10 mouse cellular contexts compared by ENCODE assay signal in genomic region chr6:124683591-124684417, GRCm38 (mm10). TPM values are rescaled to one million over a fixed set of nuclear protein-coding genes. Genes with fewer than 3 reads are reported as not detected.
A peak's percentile ranks its signal among the peaks of the same experiment; 100 is the strongest.
DNase-seq lines count a peak whose midpoint lies in the region; ATAC-seq and TF ChIP-seq lines count a peak whose summit lies in the region.
"Had no signal": no experiment of that assay in that cellular context is flagged by ENCODE, and none has a peak within 500 bp of the region (broad histone marks: within the 10 kb centered on the region; RNA-seq: fewer than 3 reads in every experiment).

No protein-coding gene starts in this region.

- H3K4me2 ChIP-seq in embryonic facial prominence, embryonic 14.5 days (ENCODE audit: low read depth, low read length), result no peak overlapping the region
- no peak overlapping the region for H3K4me2 ChIP-seq in embryonic facial prominence, embryonic 15.5 days (replicated peaks)

- no peak overlapping the region for H3K9ac ChIP-seq in embryonic facial prominence, embryonic 14.5 days (ENCODE audit: low read depth, low read length)
- H3K9ac ChIP-seq in embryonic facial prominence, embryonic 15.5 days, result no peak overlapping the region

- ATAC-seq in embryonic facial prominence, embryonic 14.5 days (ENCODE audit: low read depth), result peak; percentile 55
- ATAC-seq in embryonic facial prominence, embryonic 15.5 days (ENCODE audit: insufficient number of reproducible peaks, low FRiP score, low TSS enrichment, low read depth), result peak; percentile 57; the same call in 1 of the 2 replicates
- no peak for ATAC-seq in megakaryocyte, adult 5-6 weeks (ENCODE audit: poor library complexity, severe bottlenecking)

- no peak overlapping the region for H3K4me3 ChIP-seq in embryonic facial prominence, embryonic 14.5 days (ENCODE audit: low read depth, low read length)
- H3K4me3 ChIP-seq in embryonic facial prominence, embryonic 10.5 days, result no peak overlapping the region
- H3K4me3 ChIP-seq in embryonic facial prominence, embryonic 15.5 days (replicated peaks), result no peak overlapping the region
- no peak overlapping the region for H3K4me3 ChIP-seq in left cerebral cortex, adult 2 months
- H3K4me3 ChIP-seq: heart, adult 2 months had no signal

- H3K36me3 ChIP-seq in embryonic facial prominence, embryonic 14.5 days (ENCODE audit: control insufficient read depth, insufficient read depth, low read length), result no peaks in the 10 kb centered on the region
- 0 out of 2 replicates have a peak, but pooled peaks cover 2% of the 10 kb centered on the region for H3K36me3 ChIP-seq in embryonic facial prominence, embryonic 10.5 days (replicated peaks)
- H3K36me3 ChIP-seq in embryonic facial prominence, embryonic 15.5 days, result no peaks in the 10 kb centered on the region

- 78% methylated on average over 14 of the region's 14 CpGs for WGBS in embryonic facial prominence, embryonic 14.5 days
- WGBS in embryonic facial prominence, embryonic 10.5 days, result 87% methylated on average over 14 of the region's 14 CpGs
- 71% methylated on average over 14 of the region's 14 CpGs for WGBS in embryonic facial prominence, embryonic 15.5 days

- H3K4me1 ChIP-seq in embryonic facial prominence, embryonic 14.5 days (ENCODE audit: control insufficient read depth, insufficient read depth, low read length), result no peaks in the 10 kb centered on the region
- H3K4me1 ChIP-seq in embryonic facial prominence, embryonic 10.5 days, result 0 out of 2 replicates have a peak, but pooled peaks cover 3% of the 10 kb centered on the region
- 0 out of 2 replicates have a peak, but pooled peaks cover 5% of the 10 kb centered on the region for H3K4me1 ChIP-seq in embryonic facial prominence, embryonic 15.5 days

- no peak overlapping the region; the same call in 1 of the 2 replicates for H3K27ac ChIP-seq in embryonic facial prominence, embryonic 14.5 days (replicated peaks; ENCODE audit: low read depth, low read length)
- no peak overlapping the region for H3K27ac ChIP-seq in embryonic facial prominence, embryonic 10.5 days (replicated peaks)
- no peak overlapping the region for H3K27ac ChIP-seq in embryonic facial prominence, embryonic 15.5 days (replicated peaks)
- no peak overlapping the region; the same call in 1 of the 2 replicates for H3K27ac ChIP-seq in left cerebral cortex, adult 2 months
- H3K27ac ChIP-seq: heart, adult 2 months had no signal

- H3K9me3 ChIP-seq in embryonic facial prominence, embryonic 14.5 days (ENCODE audit: control insufficient read depth, low read length), result no peaks in the 10 kb centered on the region
- H3K9me3 ChIP-seq in embryonic facial prominence, embryonic 10.5 days, result no peaks in the 10 kb centered on the region
- no peaks in the 10 kb centered on the region for H3K9me3 ChIP-seq in embryonic facial prominence, embryonic 15.5 days (replicated peaks)

- intact Hi-C loops in left cerebral cortex, adult 2 months (cut with DNase I), result no loop called here

- no peak for TF ChIP-seq CTCF in left cerebral cortex, adult 2 months (IDR thresholded peaks at IDR 0.05)

- no peaks in the 10 kb centered on the region for H3K27me3 ChIP-seq in embryonic facial prominence, embryonic 14.5 days (replicated peaks; ENCODE audit: control insufficient read depth, insufficient read depth, low read length)
- no peaks in the 10 kb centered on the region for H3K27me3 ChIP-seq in embryonic facial prominence, embryonic 10.5 days (replicated peaks; ENCODE audit: low read depth, poor library complexity, severe bottlenecking)
- no peaks in the 10 kb centered on the region for H3K27me3 ChIP-seq in embryonic facial prominence, embryonic 15.5 days

- DNase-seq in embryonic facial prominence, embryonic 14.5 days (ENCODE audit: low spot score), result peak; percentile 77
- DNase-seq in embryonic facial prominence, embryonic 10.5 days (ENCODE audit: low spot score), result no peak
- DNase-seq in CD4-positive helper T cell, adult 2 months (ENCODE audit: low read depth, low spot score), result peak; percentile 34
- DNase-seq in kidney, postnatal 25 days, result peak; percentile 86 to 88
- DNase-seq in skeletal muscle tissue, adult 2 months (ENCODE audit: low read depth, low spot score), result peak; percentile 57
- DNase-seq in left cerebral cortex, adult 2 months (ENCODE audit: extremely low spot score in 1 of 2, low spot score in 2 of 2), result no peak

RNA-seq across cellular contexts. Expression of gene Lpcat3, which starts 21.0 kb away (rescaled TPM):
- polyA plus RNA-seq in embryonic facial prominence, embryonic 14.5 days (2014; fragmentation: Nextera tagmentation; extraction: Ambion mirVana), result 46.2 and 48.1 TPM in 2 replicates
- polyA plus RNA-seq in embryonic facial prominence, embryonic 10.5 days (2016; fragmentation: Nextera tagmentation; extraction: Ambion mirVana), result 41.4 and 46.6 TPM in 2 replicates
- polyA plus RNA-seq in embryonic facial prominence, embryonic 15.5 days (2015; fragmentation: Nextera tagmentation; extraction: Ambion mirVana), result 56.0 and 56.1 TPM in 2 replicates
- 32.8 and 48.3 TPM in 2 replicates for total RNA-seq in megakaryocyte, adult 5-6 weeks (2015)
- total RNA-seq in megakaryocyte, adult 5-6 weeks (2017), result 22.4 and 24.8 TPM in 2 replicates
- 10 to 100 TPM; 20.5 to 21.5 TPM for total RNA-seq in left cerebral cortex, adult 2 months (2021)

RNA-seq across cellular contexts. Expression of gene Emg1, which starts 28.2 kb away (rescaled TPM):
- 172 and 175 TPM in 2 replicates for polyA plus RNA-seq in embryonic facial prominence, embryonic 14.5 days (2014; fragmentation: Nextera tagmentation; extraction: Ambion mirVana)
- 233 and 257 TPM in 2 replicates for polyA plus RNA-seq in embryonic facial prominence, embryonic 10.5 days (2016; fragmentation: Nextera tagmentation; extraction: Ambion mirVana)
- polyA plus RNA-seq in embryonic facial prominence, embryonic 15.5 days (2015; fragmentation: Nextera tagmentation; extraction: Ambion mirVana), result 171 and 186 TPM in 2 replicates
- total RNA-seq in megakaryocyte, adult 5-6 weeks (2015), result 144 and 179 TPM in 2 replicates
- 170 and 206 TPM in 2 replicates for total RNA-seq in megakaryocyte, adult 5-6 weeks (2017)
- 10 to 100 TPM; 47.4 to 50.9 TPM for total RNA-seq in left cerebral cortex, adult 2 months (2021)

RNA-seq across cellular contexts. Expression of gene Phb2, which starts 28.3 kb away (rescaled TPM):
- 286 and 299 TPM in 2 replicates for polyA plus RNA-seq in embryonic facial prominence, embryonic 14.5 days (2014; fragmentation: Nextera tagmentation; extraction: Ambion mirVana)
- 473 and 496 TPM in 2 replicates for polyA plus RNA-seq in embryonic facial prominence, embryonic 10.5 days (2016; fragmentation: Nextera tagmentation; extraction: Ambion mirVana)
- 301 and 317 TPM in 2 replicates for polyA plus RNA-seq in embryonic facial prominence, embryonic 15.5 days (2015; fragmentation: Nextera tagmentation; extraction: Ambion mirVana)
- 99.5 and 115 TPM in 2 replicates for total RNA-seq in megakaryocyte, adult 5-6 weeks (2015)
- 152 and 160 TPM in 2 replicates for total RNA-seq in megakaryocyte, adult 5-6 weeks (2017)
- 100 to 1,000 TPM; 115 to 120 TPM for total RNA-seq in left cerebral cortex, adult 2 months (2021)

RNA-seq across cellular contexts. Expression of gene C1s2, which starts 47.9 kb away (rescaled TPM):
- 0.11 and 0.22 TPM in 2 replicates for polyA plus RNA-seq in embryonic facial prominence, embryonic 14.5 days (2014; fragmentation: Nextera tagmentation; extraction: Ambion mirVana)
- not detected in 2 replicates for polyA plus RNA-seq in embryonic facial prominence, embryonic 10.5 days (2016; fragmentation: Nextera tagmentation; extraction: Ambion mirVana)
- 0.14 and 0.21 TPM in 2 replicates for polyA plus RNA-seq in embryonic facial prominence, embryonic 15.5 days (2015; fragmentation: Nextera tagmentation; extraction: Ambion mirVana)
- total RNA-seq in megakaryocyte, adult 5-6 weeks (2015), result not detected in 2 replicates
- 0.16 TPM in 1 of 2 replicates, not detected in the other for total RNA-seq in megakaryocyte, adult 5-6 weeks (2017)
- total RNA-seq in left cerebral cortex, adult 2 months (2021), result under 1 TPM; 0.23 to 0.36 TPM
- total RNA-seq: neutrophil, adult 5-6 weeks had no signal
- polyA plus RNA-seq: heart, adult 2 months had no signal

RNA-seq across cellular contexts. Expression of gene Ptpn6, which starts 54.7 kb away (rescaled TPM):
- 14.3 and 16.1 TPM in 2 replicates for polyA plus RNA-seq in embryonic facial prominence, embryonic 14.5 days (2014; fragmentation: Nextera tagmentation; extraction: Ambion mirVana)
- 9.3 and 10.4 TPM in 2 replicates for polyA plus RNA-seq in embryonic facial prominence, embryonic 10.5 days (2016; fragmentation: Nextera tagmentation; extraction: Ambion mirVana)
- 19.9 and 20.2 TPM in 2 replicates for polyA plus RNA-seq in embryonic facial prominence, embryonic 15.5 days (2015; fragmentation: Nextera tagmentation; extraction: Ambion mirVana)
- 308 and 336 TPM in 2 replicates for total RNA-seq in megakaryocyte, adult 5-6 weeks (2015)
- 1,009 and 1,024 TPM in 2 replicates for total RNA-seq in megakaryocyte, adult 5-6 weeks (2017)
- 1 to 10 TPM; 3.3 to 4.0 TPM for total RNA-seq in left cerebral cortex, adult 2 months (2021)

Comparison
In these comparisons a context has a peak if more than half of its experiments do, and no peak if none do; other contexts are left out.
1. DNase-seq: peak in embryonic facial prominence, embryonic 14.5 days (single experiment), CD4-positive helper T cell, adult 2 months (single experiment), kidney, postnatal 25 days (2 of 2) and skeletal muscle tissue, adult 2 months (single experiment); none in embryonic facial prominence, embryonic 10.5 days (single experiment) and left cerebral cortex, adult 2 months (0 of 2).